Mouse (Mus musculus) liver, embryonic 12.5 days (tissue): ENCODE measurements around the gene Cstf3. TPM values are rescaled to one million over a fixed set of nuclear protein-coding genes. Genes with fewer than 3 reads are reported as not detected.

Source experiments
- ATAC-seq: fragments of 200-750 bp; cut with Nextera tagmentation; 2 replicates; pipeline ENCODE4 v1.8.0; 2017; ENCODE audit warnings: moderate number of reproducible peaks, mild to moderate bottlenecking, moderate library complexity
- H3K27ac ChIP-seq: fragments of 300-500 bp; sonication (generic); 2 replicates; pipeline ENCODE4 v1.5.1; 2016; ENCODE audit warnings: mild to moderate bottlenecking
- H3K27me3 ChIP-seq: fragments of 300-500 bp; sonication (generic); replicated peaks from 2 replicates; pipeline ENCODE4 v1.6.1; 2016; ENCODE audit warnings: mild to moderate bottlenecking, moderate library complexity
- H3K36me3 ChIP-seq: fragments of 300-500 bp; sonication (generic); 2 replicates; pipeline ENCODE4 v1.6.1; 2016; ENCODE audit warnings: mild to moderate bottlenecking, moderate library complexity
- H3K4me1 ChIP-seq: fragments of 300-500 bp; sonication (generic); 2 replicates; pipeline ENCODE4 v1.6.1; 2016
- H3K4me2 ChIP-seq: fragments of 300-500 bp; sonication (generic); 2 replicates; pipeline ENCODE4 v1.6.1; 2016; ENCODE audit warnings: mild to moderate bottlenecking, moderate library complexity
- H3K4me3 ChIP-seq: fragments of 300-500 bp; sonication (generic); 2 replicates; pipeline ENCODE4 v1.5.1; 2016; ENCODE audit warnings: mild to moderate bottlenecking, moderate library complexity
- H3K9ac ChIP-seq: fragments of 300-500 bp; sonication (generic); 2 replicates; pipeline ENCODE4 v1.6.1; 2016; ENCODE audit warnings: mild to moderate bottlenecking, moderate library complexity
- H3K9me3 ChIP-seq: fragments of 300-500 bp; sonication (generic); replicated peaks from 2 replicates; pipeline ENCODE4 v1.6.1; 2016; ENCODE audit warnings: mild to moderate bottlenecking, moderate library complexity
- WGBS: fragments of 180-500 bp; shearing (Covaris S2); methylation state at CpG from one replicate; pipeline ENCODE4 v1.1.7; 2016; ENCODE audit not compliant: insufficient replicate concordance; 5-methylcytosine and 5-hydroxymethylcytosine counted together
- polyA plus RNA-seq: library from polyadenylated mRNA; unstranded; fragments of >200 nt; fragmentation: Nextera tagmentation; extraction: Ambion mirVana; gene quantifications from 2 replicates; pipeline ENCODE4 v1.2.1, GENCODE M21; 2016

Gene Cstf3
- polyA plus RNA-seq, 1 experiment from 2014 or later = 43.2 TPM

- Histone ChIP-seq H3K4me3 (no peak overlapping the region), H3K9ac (no peak overlapping the region), H3K4me1 (0 out of 2 replicates have a peak, but pooled peaks cover 3% of the 10 kb centered on the region), H3K9me3 (no peaks in the 10 kb centered on the region), H3K27ac (no peak overlapping the region), H3K27me3 (no peaks in the 10 kb centered on the region), H3K36me3 (no peaks in the 10 kb centered on the region), H3K4me2 (no peak overlapping the region)
- no peak for ATAC-seq
- WGBS = 69% methylated on average over 8 of the region's 8 CpGs
Observed at GRCm38 (mm10) chr2:104688724-104689123, 98.4 kb downstream of the Cstf3 start.

GRCm38 (mm10) chr2:104690720-104691119 lies 100.4 kb downstream of the Cstf3 start:
- Histone ChIP-seq H3K27ac (no peak overlapping the region), H3K4me1 (no peaks in the 10 kb centered on the region), H3K27me3 (no peaks in the 10 kb centered on the region), H3K4me3 (no peak overlapping the region), H3K9ac (no peak overlapping the region), H3K36me3 (no peaks in the 10 kb centered on the region), H3K9me3 (no peaks in the 10 kb centered on the region), H3K4me2 (no peak overlapping the region)
- no peak for ATAC-seq
- WGBS = 35% methylated on average over 4 of the region's 4 CpGs

- Histone ChIP-seq H3K4me1 (no peaks in the 10 kb centered on the region), H3K9ac (no peak overlapping the region), H3K4me3 (no peak overlapping the region), H3K9me3 (no peaks in the 10 kb centered on the region), H3K27ac (no peak overlapping the region), H3K27me3 (no peaks in the 10 kb centered on the region), H3K4me2 (no peak overlapping the region), H3K36me3 (no peaks in the 10 kb centered on the region)
- ATAC-seq = no peak
- 52% methylated on average over 2 of the region's 2 CpGs for WGBS
Observed at GRCm38 (mm10) chr2:104692551-104692950, 102.2 kb downstream of the Cstf3 start.

- Histone ChIP-seq H3K9me3 (no peaks in the 10 kb centered on the region), H3K4me1 (0 out of 2 replicates have a peak, but pooled peaks cover 3% of the 10 kb centered on the region), H3K9ac (no peak overlapping the region), H3K4me3 (no peak overlapping the region), H3K36me3 (no peaks in the 10 kb centered on the region), H3K4me2 (no peak overlapping the region), H3K27me3 (no peaks in the 10 kb centered on the region), H3K27ac (no peak overlapping the region)
- no peak for ATAC-seq
- 79% methylated on average over 11 of the region's 11 CpGs for WGBS
Observed at GRCm38 (mm10) chr2:104699659-104700058, 109.3 kb downstream of the Cstf3 start.

GRCm38 (mm10) chr2:104703158-104703557 lies 112.8 kb downstream of the Cstf3 start:
- Histone ChIP-seq H3K27ac (no peak overlapping the region), H3K9ac (no peak overlapping the region), H3K9me3 (no peaks in the 10 kb centered on the region), H3K4me3 (no peak overlapping the region), H3K4me1 (0 out of 2 replicates have a peak, but pooled peaks cover 3% of the 10 kb centered on the region), H3K27me3 (no peaks in the 10 kb centered on the region), H3K4me2 (no peak overlapping the region), H3K36me3 (no peaks in the 10 kb centered on the region)
- WGBS = 65% methylated on average over 3 of the region's 3 CpGs
- no peak for ATAC-seq

GRCm38 (mm10) chr2:104704355-104704754 lies 114.0 kb downstream of the Cstf3 start:
- Histone ChIP-seq H3K9me3 (no peaks in the 10 kb centered on the region), H3K4me1 (0 out of 2 replicates have a peak, but pooled peaks cover 3% of the 10 kb centered on the region), H3K36me3 (no peaks in the 10 kb centered on the region), H3K27ac (no peak overlapping the region), H3K4me2 (no peak overlapping the region), H3K27me3 (no peaks in the 10 kb centered on the region), H3K4me3 (no peak overlapping the region), H3K9ac (no peak overlapping the region)
- 64% methylated on average over 3 of the region's 3 CpGs for WGBS
- no peak for ATAC-seq

- Histone ChIP-seq H3K4me2 (no peak overlapping the region), H3K9me3 (no peaks in the 10 kb centered on the region)
- WGBS = 54% methylated on average over 6 of the region's 6 CpGs
Observed at GRCm38 (mm10) chr2:104709786-104710337, 119.5 kb downstream of the Cstf3 start.

GRCm38 (mm10) chr2:104710670-104711370 lies 120.5 kb downstream of the Cstf3 start:
- peaks cover 17% of the 10 kb centered on the region; the same call in 1 of the 2 replicates for H3K4me1 ChIP-seq
- H3K4me3 ChIP-seq = peak overlapping the region; percentile 74; the same call in 1 of the 2 replicates
- H3K9ac ChIP-seq = no peak overlapping the region
- peaks cover 46% of the 10 kb centered on the region for H3K27me3 ChIP-seq
- no peaks in the 10 kb centered on the region for H3K36me3 ChIP-seq
- no peaks in the 10 kb centered on the region for H3K9me3 ChIP-seq
- H3K27ac ChIP-seq = no peak overlapping the region
- peak overlapping the region; percentile 93 for H3K4me2 ChIP-seq
- 23% methylated on average over 6 of the region's 6 CpGs for WGBS
- ATAC-seq = no peak

More at GRCm38 (mm10) chr2:104709786-104710337, 119.5 kb downstream of the Cstf3 start:
- ATAC-seq = no peak
- peaks cover 46% of the 10 kb centered on the region for H3K27me3 ChIP-seq
- H3K9ac ChIP-seq = no peak overlapping the region
- H3K36me3 ChIP-seq = no peaks in the 10 kb centered on the region
- no peak overlapping the region for H3K27ac ChIP-seq
- peaks cover 17% of the 10 kb centered on the region; the same call in 1 of the 2 replicates for H3K4me1 ChIP-seq
- no peak overlapping the region for H3K4me3 ChIP-seq

GRCm38 (mm10) chr2:104711585-104712485 lies 121.5 kb downstream of the Cstf3 start, which contains the start of gene Tcp11l1:
Gene Tcp11l1, minus strand, starts transcription at chr2:104712169.
- Histone ChIP-seq H3K27ac (0 out of 2 replicates have a peak within 1 kb of the TSS, but pooled peaks have one; percentile 26), H3K9me3 (no peaks in the 10 kb centered on the region), H3K4me1 (peaks cover 17% of the 10 kb centered on the region; the same call in 1 of the 2 replicates), H3K4me3 (peak within 1 kb of the TSS; percentile 74), H3K27me3 (peaks cover 46% of the 10 kb centered on the region), H3K9ac (peak within 1 kb of the TSS; percentile 71), H3K4me2 (peak within 1 kb of the TSS; percentile 93), H3K36me3 (no peaks in the 10 kb centered on the region)
- peak; percentile 75 for ATAC-seq
- under 1% methylated on average over 85 of the region's 99 CpGs for WGBS

GRCm38 (mm10) chr2:104712486-104712809 lies 122.1 kb downstream of the Cstf3 start:
- Histone ChIP-seq H3K36me3 (no peaks in the 10 kb centered on the region), H3K27ac (no peak overlapping the region), H3K27me3 (peaks cover 46% of the 10 kb centered on the region), H3K4me3 (peak overlapping the region; percentile 74), H3K4me1 (peaks cover 17% of the 10 kb centered on the region; the same call in 1 of the 2 replicates), H3K9ac (peak overlapping the region; percentile 71), H3K9me3 (no peaks in the 10 kb centered on the region), H3K4me2 (peak overlapping the region; percentile 93)
- WGBS = 2% methylated on average over 7 of the region's 7 CpGs
- peak; percentile 35; the same call in 1 of the 2 replicates for ATAC-seq

GRCm38 (mm10) chr2:104714254-104714691 lies 124.0 kb downstream of the Cstf3 start:
- no peak overlapping the region for H3K27ac ChIP-seq
- H3K4me2 ChIP-seq = no peak overlapping the region
- no peak overlapping the region for H3K4me3 ChIP-seq
- peaks cover 46% of the 10 kb centered on the region for H3K27me3 ChIP-seq
- 60% methylated on average over 15 of the region's 15 CpGs for WGBS
- H3K9me3 ChIP-seq = no peaks in the 10 kb centered on the region
- H3K9ac ChIP-seq = no peak overlapping the region
- no peak for ATAC-seq
- H3K36me3 ChIP-seq = no peaks in the 10 kb centered on the region
- H3K4me1 ChIP-seq = peaks cover 17% of the 10 kb centered on the region; the same call in 1 of the 2 replicates
